Mouse (Mus musculus): ENCODE results near the gene Kctd12.

GRCm38 (mm10) chr14:102934878-102935277 lies 47.6 kb downstream of the Kctd12 start:
- no peak for TF ChIP-seq CTCF (IDR thresholded peaks at IDR 0.05; ENCODE audit: low read depth)
- no peak for TF ChIP-seq EP300 (IDR thresholded peaks at IDR 0.05; ENCODE audit: low read depth)

Measured in heart, postnatal 0 days (tissue).